ENCODE assay signal across 8 mouse cellular contexts in genomic region chr7:44603186-44603855, GRCm38 (mm10). TPM values are rescaled to one million over a fixed set of nuclear protein-coding genes. Genes with fewer than 3 reads are reported as not detected.
DNase-seq lines count a peak whose midpoint lies in the region; ATAC-seq and TF ChIP-seq lines count a peak whose summit lies in the region.

No protein-coding gene starts in this region.

- intact Hi-C loops in gastrocnemius, adult 2 months (cut with DNase I): no loop called here

- no peak for DNase-seq in liver
- peak; percentile 48 for DNase-seq in embryo, embryonic 10 days (ENCODE audit: low spot score)
- DNase-seq in limb, embryonic 10.5 days (ENCODE audit: low spot score): peak; percentile 41
- DNase-seq in gastrocnemius, adult 2 months: no peak
- no peak for DNase-seq in layer of hippocampus, adult 9-11 months
- DNase-seq in adrenal gland, adult 18-20 months (ENCODE audit: low spot score in 2 of 2): no peak

- H3K27me3 ChIP-seq in liver, embryonic 12.5 days (replicated peaks): peaks cover 88% of the 10 kb centered on the region
- H3K27me3 ChIP-seq in limb, embryonic 10.5 days (ENCODE audit: low read depth, poor library complexity, severe bottlenecking): peaks cover 85% of the 10 kb centered on the region
- peaks cover 24% of the 10 kb centered on the region for H3K27me3 ChIP-seq in stomach, embryonic 14.5 days (ENCODE audit: control insufficient read depth, insufficient read depth, low read length)

- no peaks in the 10 kb centered on the region for H3K4me1 ChIP-seq in liver, embryonic 12.5 days
- peaks cover 42% of the 10 kb centered on the region for H3K4me1 ChIP-seq in limb, embryonic 10.5 days
- H3K4me1 ChIP-seq in stomach, embryonic 14.5 days (ENCODE audit: control insufficient read depth, insufficient read depth, low read length): peaks cover 5% of the 10 kb centered on the region; the same call in 1 of the 2 replicates

- no peak for TF ChIP-seq CTCF in gastrocnemius, adult 2 months (IDR thresholded peaks at IDR 0.05)

- H3K9ac ChIP-seq in liver, embryonic 12.5 days: no peak overlapping the region
- no peak overlapping the region for H3K9ac ChIP-seq in stomach, embryonic 14.5 days (replicated peaks; ENCODE audit: low read depth, low read length)

- H3K9me3 ChIP-seq in liver, embryonic 12.5 days (replicated peaks): no peaks in the 10 kb centered on the region
- no peaks in the 10 kb centered on the region for H3K9me3 ChIP-seq in limb, embryonic 10.5 days (replicated peaks)
- no peaks in the 10 kb centered on the region for H3K9me3 ChIP-seq in stomach, embryonic 14.5 days (ENCODE audit: control insufficient read depth, low read depth, low read length)

- no peak for ATAC-seq in liver, embryonic 12.5 days
- ATAC-seq in stomach, embryonic 14.5 days (ENCODE audit: insufficient number of reproducible peaks, insufficient read depth, low FRiP score, low read depth): no peak

- H3K4me3 ChIP-seq in liver, embryonic 12.5 days: peak overlapping the region; percentile 26; the same call in 1 of the 2 replicates
- peak overlapping the region; percentile 45 for H3K4me3 ChIP-seq in limb, embryonic 10.5 days
- peak overlapping the region; percentile 25 for H3K4me3 ChIP-seq in stomach, embryonic 14.5 days (ENCODE audit: low read depth, low read length)
- no peak overlapping the region for H3K4me3 ChIP-seq in gastrocnemius, adult 2 months

- no peak overlapping the region for H3K27ac ChIP-seq in liver, embryonic 12.5 days
- H3K27ac ChIP-seq in limb, embryonic 10.5 days: peak overlapping the region; percentile 79; the same call in 1 of the 2 replicates
- H3K27ac ChIP-seq in stomach, embryonic 14.5 days (ENCODE audit: low read length): no peak overlapping the region
- H3K27ac ChIP-seq in gastrocnemius, adult 2 months: no peak overlapping the region

- H3K4me2 ChIP-seq in liver, embryonic 12.5 days: peak overlapping the region; percentile 50
- peak overlapping the region; percentile 41 for H3K4me2 ChIP-seq in stomach, embryonic 14.5 days (replicated peaks; ENCODE audit: low read depth, low read length)

- no peaks in the 10 kb centered on the region for H3K36me3 ChIP-seq in liver, embryonic 12.5 days
- no peaks in the 10 kb centered on the region for H3K36me3 ChIP-seq in limb, embryonic 10.5 days
- no peaks in the 10 kb centered on the region for H3K36me3 ChIP-seq in stomach, embryonic 14.5 days (ENCODE audit: control insufficient read depth, insufficient read depth, low read length)

- WGBS in liver, embryonic 12.5 days (ENCODE audit: insufficient replicate concordance): 2% methylated on average over 20 of the region's 20 CpGs
- WGBS in limb, embryonic 10.5 days: 3% methylated on average over 20 of the region's 20 CpGs
- WGBS in stomach, embryonic 14.5 days: 3% methylated on average over 20 of the region's 20 CpGs

RNA-seq across cellular contexts. Expression of gene Kcnc3, which starts 12.9 kb away (rescaled TPM):
- 0.13 and 0.24 TPM in 2 replicates for polyA plus RNA-seq in liver, embryonic 12.5 days (2016; fragmentation: Nextera tagmentation; extraction: Ambion mirVana)
- polyA plus RNA-seq in limb, embryonic 10.5 days (2016; fragmentation: Nextera tagmentation; extraction: Ambion mirVana): 0.21 and 0.28 TPM in 2 replicates
- 0.39 and 0.57 TPM in 2 replicates for polyA plus RNA-seq in stomach, embryonic 14.5 days (2014; fragmentation: Nextera tagmentation; extraction: Ambion mirVana)
- total RNA-seq in gastrocnemius, adult 2 months (2021): 1 to 10 TPM; 3.0 to 3.6 TPM
- 1 to 10 TPM; 4.0 to 5.6 TPM for total RNA-seq in adrenal gland, adult 18-20 months (2021)

RNA-seq across cellular contexts. Expression of gene Napsa, which starts 31.1 kb away (rescaled TPM):
- polyA plus RNA-seq in liver, embryonic 12.5 days (2016; fragmentation: Nextera tagmentation; extraction: Ambion mirVana): 2.5 and 3.1 TPM in 2 replicates
- polyA plus RNA-seq in limb, embryonic 10.5 days (2016; fragmentation: Nextera tagmentation; extraction: Ambion mirVana): 0.14 and 0.20 TPM in 2 replicates
- 1.6 and 2.8 TPM in 2 replicates for polyA plus RNA-seq in stomach, embryonic 14.5 days (2014; fragmentation: Nextera tagmentation; extraction: Ambion mirVana)
- total RNA-seq in gastrocnemius, adult 2 months (2021): under 1 TPM in 1 of 2 experiments, not detected in 1; 0.20 TPM
- total RNA-seq in adrenal gland, adult 18-20 months (2021): 1 to 10 TPM; 1.3 to 1.6 TPM

RNA-seq across cellular contexts. Expression of gene Nr1h2, which starts 49.6 kb away (rescaled TPM):
- polyA plus RNA-seq in liver, embryonic 12.5 days (2016; fragmentation: Nextera tagmentation; extraction: Ambion mirVana): 51.9 and 54.1 TPM in 2 replicates
- 74.5 and 82.2 TPM in 2 replicates for polyA plus RNA-seq in limb, embryonic 10.5 days (2016; fragmentation: Nextera tagmentation; extraction: Ambion mirVana)
- polyA plus RNA-seq in stomach, embryonic 14.5 days (2014; fragmentation: Nextera tagmentation; extraction: Ambion mirVana): 63.2 and 66.7 TPM in 2 replicates
- total RNA-seq in gastrocnemius, adult 2 months (2021): 10 to 100 TPM; 40.6 to 42.7 TPM
- total RNA-seq in adrenal gland, adult 18-20 months (2021): 100 to 1,000 TPM; 108 to 128 TPM

RNA-seq across cellular contexts. Expression of gene Pold1, which starts 54.7 kb away (rescaled TPM):
- 94.2 and 94.3 TPM in 2 replicates for polyA plus RNA-seq in liver, embryonic 12.5 days (2016; fragmentation: Nextera tagmentation; extraction: Ambion mirVana)
- 175 and 184 TPM in 2 replicates for polyA plus RNA-seq in limb, embryonic 10.5 days (2016; fragmentation: Nextera tagmentation; extraction: Ambion mirVana)
- polyA plus RNA-seq in stomach, embryonic 14.5 days (2014; fragmentation: Nextera tagmentation; extraction: Ambion mirVana): 54.3 and 56.6 TPM in 2 replicates
- 1 to 10 TPM; 4.1 to 5.1 TPM for total RNA-seq in gastrocnemius, adult 2 months (2021)
- 1 to 10 TPM; 8.3 to 9.4 TPM for total RNA-seq in adrenal gland, adult 18-20 months (2021)

Comparison
In these comparisons a context has a peak if more than half of its experiments do, and no peak if none do; other contexts are left out.
1. DNase-seq: peak in embryo, embryonic 10 days (single experiment) and limb, embryonic 10.5 days (single experiment); none in liver (single experiment), gastrocnemius, adult 2 months (single experiment), layer of hippocampus, adult 9-11 months (single experiment) and adrenal gland, adult 18-20 months (0 of 2).